Mouse (Mus musculus) erythroblast, embryonic 14.5 days (primary cell): ENCODE measurements around the gene Ccdc92b.

ENCODE experiments used
- GATA1 ChIP-seq: IDR thresholded peaks from 2 replicates; pipeline ENCODE4 v1.6.1; 2012; ENCODE audit warnings: low read length, inconsistent platforms, mixed read lengths
- TAL1 ChIP-seq: IDR thresholded peaks from 3 replicates; pipeline ENCODE4 v1.6.1; 2012; ENCODE audit warnings: low read length, inconsistent platforms, mixed read lengths

DNA sequence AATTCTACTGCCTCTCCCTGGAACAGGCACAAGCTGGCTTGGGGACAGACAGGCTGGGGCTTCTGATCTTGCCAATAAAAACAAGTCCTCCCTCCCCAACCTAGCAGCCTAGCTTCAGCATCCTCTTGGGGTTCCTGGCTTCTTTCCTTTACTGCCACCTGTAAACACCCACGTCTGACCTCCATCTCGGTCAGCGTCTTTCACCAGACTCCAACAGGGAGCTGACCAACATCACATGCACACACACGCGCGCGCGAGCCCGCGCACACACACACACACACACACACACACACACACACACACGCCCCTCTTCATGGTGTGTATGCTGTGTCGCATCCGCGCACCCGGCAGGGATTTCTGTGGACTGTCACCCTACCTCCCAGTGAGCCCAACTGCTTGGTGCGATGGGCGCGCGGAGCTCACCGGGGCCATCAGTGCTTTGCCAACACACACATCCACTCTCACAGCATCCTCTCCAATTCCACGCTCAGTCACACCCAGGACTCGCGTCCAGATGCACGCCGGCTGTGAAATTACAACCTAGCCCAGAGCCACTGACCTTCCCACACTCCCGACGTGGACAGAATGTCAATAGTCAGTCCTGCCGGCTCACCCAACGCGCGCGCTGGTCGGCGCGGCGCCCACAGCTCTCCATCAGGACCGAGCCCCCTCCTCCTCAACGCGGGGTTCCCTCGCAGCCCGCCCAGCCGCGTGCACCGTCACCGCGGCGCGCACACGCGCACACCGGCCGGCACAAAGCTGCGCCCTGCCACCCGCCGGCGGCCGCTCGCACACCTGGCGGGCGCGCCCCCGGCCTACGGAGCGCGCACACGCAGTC lies 29.8 kb upstream of the Ccdc92b start:
- no peak for TF ChIP-seq TAL1
- no peak for TF ChIP-seq GATA1
